10 mouse cellular contexts compared by ENCODE assay signal in the genomic region with DNA sequence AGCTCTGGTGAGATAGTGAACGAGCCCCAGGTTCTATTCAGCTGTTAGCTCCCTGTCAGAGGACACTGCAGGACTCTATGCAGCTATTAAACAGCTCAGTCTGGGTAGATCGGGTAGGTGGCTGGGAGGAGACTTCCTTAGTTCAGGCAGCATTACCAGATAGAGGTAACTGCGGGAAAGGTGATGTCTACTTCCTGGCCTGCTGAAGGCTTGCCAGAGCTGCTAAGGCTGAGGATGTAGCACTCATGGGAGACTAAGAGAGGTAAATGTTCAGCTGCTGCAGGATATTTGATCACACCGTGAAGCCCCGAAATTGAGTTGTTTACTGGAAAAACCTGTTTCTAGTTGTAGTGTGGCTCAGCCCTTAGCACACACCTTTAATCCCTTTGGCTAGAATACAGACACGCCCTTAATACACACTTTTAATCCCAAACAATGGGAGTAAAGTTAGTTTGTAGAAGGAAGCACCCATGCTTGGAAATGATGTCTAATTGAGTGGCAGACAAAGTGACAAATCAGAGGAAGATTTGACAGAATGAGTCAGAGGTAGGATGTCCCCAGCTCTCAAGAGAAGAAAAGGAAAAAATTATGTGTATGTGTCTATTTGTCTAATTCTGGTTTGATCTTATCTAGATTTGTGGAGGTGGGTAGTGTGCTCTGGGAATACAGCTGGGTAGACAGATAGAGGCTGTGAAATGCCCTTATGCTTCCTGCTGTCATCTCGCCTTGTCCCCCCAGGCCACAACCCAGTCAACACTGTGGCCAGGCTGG.
"Had no signal": no experiment of that assay in that cellular context is flagged by ENCODE, and none has a peak within 500 bp of the region (broad histone marks: within the 10 kb centered on the region; RNA-seq: fewer than 3 reads in every experiment).

No protein-coding gene starts in this region.

- DNase-seq: kidney, adult 2 months; kidney, postnatal 14 days; lung, embryonic 14.5 days; lung, postnatal 14 days; midbrain, embryonic 14.5 days; retina, postnatal 1 day; right cerebral cortex, postnatal 4 days; spleen, adult 18-20 months; thymus, adult 18-20 months; thymus, postnatal 36 days had no signal
